Mouse (Mus musculus): ENCODE measurements around the gene Vmn1r169. TPM values are rescaled to one million over a fixed set of nuclear protein-coding genes. Genes with fewer than 3 reads are reported as not detected.
"Not testable (repeated sequence)": the region's sequence is repeated elsewhere in the genome, so short reads cannot be mapped to it uniquely, and the experiment has no call there.

Vmn1r169 gene
- not detected for total RNA-seq (2018; cell fraction: chromatin; rRNA removed)
- not detected for total RNA-seq (2018; cell fraction: cytosol; rRNA removed)
- total RNA-seq (2018; cell fraction: nucleus; rRNA removed): not detected
- polyA plus RNA-seq (2018): not detected in 3 replicates

DNA sequence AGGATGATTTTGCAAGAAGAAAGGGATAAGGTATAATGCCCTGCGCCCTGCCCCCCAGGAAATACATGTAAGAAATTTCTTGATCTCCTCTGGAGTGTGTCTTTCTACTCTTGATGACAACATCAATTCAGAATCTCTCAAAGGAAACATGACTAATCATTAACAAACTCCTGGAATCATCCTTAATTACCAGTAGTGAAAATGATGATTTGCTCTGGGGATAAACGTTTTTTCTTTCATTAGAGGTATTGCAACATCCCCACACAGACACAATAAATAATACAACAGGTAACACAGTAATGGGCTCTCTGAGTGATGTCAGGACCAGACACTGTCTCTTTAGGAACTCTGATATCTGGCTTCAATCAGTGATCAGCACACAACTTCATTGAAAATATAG is at the start of gene Vmn1r169:
Vmn1r169 (plus strand) TSS at position 301 of the 400 bp plus-strand sequence.
- not testable (repeated sequence) for H3K4me3 ChIP-seq (ENCODE audit: inconsistent target); H3K36me3 ChIP-seq (ENCODE audit: inconsistent target); H3K79me2 ChIP-seq (ENCODE audit: inconsistent target); H3K27ac ChIP-seq
- WGBS (ENCODE audit: missing documents): no CpG with 5 or more reads among the region's 2 CpGs

DNA sequence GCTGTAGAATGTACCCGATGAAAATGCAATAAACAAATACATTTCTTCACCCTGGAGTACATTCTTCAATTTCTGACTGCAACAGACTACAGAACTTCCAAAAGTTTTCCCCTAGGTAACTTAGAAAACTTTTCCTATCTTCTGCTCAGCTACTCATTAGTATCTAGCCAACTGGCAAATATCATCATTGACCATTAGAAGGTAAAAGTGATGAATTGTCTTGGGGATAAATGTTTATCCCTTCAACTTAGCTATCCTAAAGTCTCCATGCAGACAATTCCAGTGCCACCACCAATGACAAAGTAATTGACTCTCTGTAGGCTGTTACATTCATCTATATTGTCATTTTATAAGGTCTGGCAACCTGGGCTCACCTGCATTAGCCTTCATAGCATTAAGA is 35.9 kb upstream of the Vmn1r169 start, which contains the start of gene Vmn1r168:
Vmn1r168 (plus strand) TSS at position 301 of the 400 bp plus-strand sequence.
- not testable (repeated sequence) for H3K27ac ChIP-seq; H3K79me2 ChIP-seq (ENCODE audit: inconsistent target); H3K4me3 ChIP-seq (ENCODE audit: inconsistent target); H3K36me3 ChIP-seq (ENCODE audit: inconsistent target)
- no CpG with 5 or more reads among the region's 1 CpGs for WGBS (ENCODE audit: missing documents)

DNA sequence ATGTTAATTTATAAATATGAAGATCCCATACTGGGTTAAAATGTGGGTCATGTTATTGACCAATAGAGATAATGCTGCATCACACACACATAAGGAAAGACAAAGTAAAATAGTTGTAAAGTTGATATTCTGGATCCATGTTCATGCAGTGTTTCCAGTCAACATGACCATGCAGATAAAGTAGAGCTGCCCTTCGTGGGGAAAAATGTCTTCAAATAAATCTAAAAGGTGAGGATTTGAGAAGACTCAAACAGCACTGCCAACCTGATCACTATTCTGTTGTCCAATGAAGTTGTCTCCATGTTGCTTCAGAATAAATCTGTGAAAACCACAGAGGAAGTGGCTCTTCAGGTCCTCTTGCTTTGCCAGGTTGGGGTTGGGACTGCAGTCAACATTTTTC is 30.5 kb downstream of the Vmn1r169 start, which contains the start of gene Vmn1r170:
Vmn1r170 (plus strand) TSS at position 301 of the 400 bp plus-strand sequence.
- H3K36me3 ChIP-seq (ENCODE audit: inconsistent target); H3K79me2 ChIP-seq (ENCODE audit: inconsistent target); H3K4me3 ChIP-seq (ENCODE audit: inconsistent target); H3K27ac ChIP-seq: not testable (repeated sequence)
- WGBS (ENCODE audit: missing documents): 19% methylated on average over 1 of the region's 1 CpGs

Other genes starting within 250 kb of the Vmn1r169 start
- not detected in 3 replicates for gene Nlrp5, start 189.6 kb upstream of the Vmn1r169 start, polyA plus RNA-seq (2018)
- not detected in 3 replicates for gene Vmn1r167, start 68.3 kb upstream of the Vmn1r169 start, polyA plus RNA-seq (2018)
- not detected in 3 replicates for gene Vmn1r168, start 35.8 kb upstream of the Vmn1r169 start, polyA plus RNA-seq (2018)
- not detected in 3 replicates for gene Vmn1r170, start 30.6 kb downstream of the Vmn1r169 start, polyA plus RNA-seq (2018)
- gene Vmn1r171, start 55.2 kb downstream of the Vmn1r169 start, polyA plus RNA-seq (2018): not detected in 3 replicates
- not detected in 3 replicates for gene Vmn1r172, start 82.8 kb downstream of the Vmn1r169 start, polyA plus RNA-seq (2018)
- not detected in 3 replicates for gene Vmn1r173, start 125.2 kb downstream of the Vmn1r169 start, polyA plus RNA-seq (2018)
- gene Vmn1r174, start 176.7 kb downstream of the Vmn1r169 start, polyA plus RNA-seq (2018): not detected in 3 replicates
- not detected in 3 replicates for gene Vmn1r175, start 235.1 kb downstream of the Vmn1r169 start, polyA plus RNA-seq (2018)